Mouse (Mus musculus) limb, embryonic 10.5 days (tissue): ENCODE results near the gene Meltf. TPM values are rescaled to one million over a fixed set of nuclear protein-coding genes. Genes with fewer than 3 reads are reported as not detected.

ENCODE experiments used
- DNase-seq: peaks from one replicate; pipeline ENCODE4 v3.0.0-alpha.2; 2017; ENCODE audit warnings: low spot score
- H3K27ac ChIP-seq: fragments of 300-500 bp; sonication (generic); 2 replicates; pipeline ENCODE4 v1.5.1; 2016; ENCODE audit warnings: mild to moderate bottlenecking
- H3K27me3 ChIP-seq: fragments of 300-500 bp; sonication (generic); 2 replicates; pipeline ENCODE4 v1.6.1; 2016; ENCODE audit warnings: low read depth, mild to moderate bottlenecking; ENCODE audit not compliant: poor library complexity, severe bottlenecking
- H3K36me3 ChIP-seq: fragments of 300-500 bp; sonication (generic); 2 replicates; pipeline ENCODE4 v1.6.1; 2016; ENCODE audit warnings: mild to moderate bottlenecking, moderate library complexity
- H3K4me1 ChIP-seq: fragments of 300-500 bp; sonication (generic); 2 replicates; pipeline ENCODE4 v1.6.1; 2016
- H3K4me3 ChIP-seq: fragments of 300-500 bp; sonication (generic); 2 replicates; pipeline ENCODE4 v1.5.1; 2016; ENCODE audit warnings: mild to moderate bottlenecking, moderate library complexity
- H3K9me3 ChIP-seq: fragments of 300-500 bp; sonication (generic); replicated peaks from 2 replicates; pipeline ENCODE4 v1.6.1; 2016; ENCODE audit warnings: mild to moderate bottlenecking
- WGBS: fragments of 180-500 bp; shearing (Covaris S2); methylation state at CpG from one replicate; pipeline ENCODE4 v1.1.7; 2016; 5-methylcytosine and 5-hydroxymethylcytosine counted together
- polyA plus RNA-seq: library from polyadenylated mRNA; unstranded; fragments of >200 nt; fragmentation: Nextera tagmentation; extraction: Ambion mirVana; gene quantifications from 2 replicates; pipeline ENCODE4 v1.2.1, GENCODE M21; 2016

The Meltf gene
- 0.06 and 0.18 TPM in 2 replicates for polyA plus RNA-seq

GRCm38 (mm10) chr16:31878573-31879257 lies at the start of gene Meltf:
Gene Meltf (plus strand): TSS chr16:31878810.
- no peak within 1 kb of the TSS; the same call in 1 of the 2 replicates for H3K4me3 ChIP-seq
- 27% methylated on average over 21 of the region's 21 CpGs for WGBS
- H3K27me3 ChIP-seq: peaks cover 40% of the 10 kb centered on the region
- peak; percentile 87 for DNase-seq
- peak within 1 kb of the TSS; percentile 15; the same call in 1 of the 2 replicates for H3K27ac ChIP-seq
- H3K9me3 ChIP-seq: no peaks in the 10 kb centered on the region
- peaks cover 19% of the 10 kb centered on the region for H3K4me1 ChIP-seq
- H3K36me3 ChIP-seq: peaks cover 14% of the 10 kb centered on the region

GRCm38 (mm10) chr16:31830726-31831125 lies 47.9 kb upstream of the Meltf start:
- 97% methylated on average over 4 of the region's 4 CpGs for WGBS
- DNase-seq: no peak
- Histone ChIP-seq H3K27me3 (no peaks in the 10 kb centered on the region), H3K36me3 (peaks cover 35% of the 10 kb centered on the region), H3K27ac (no peak overlapping the region), H3K4me1 (no peaks in the 10 kb centered on the region), H3K4me3 (no peak overlapping the region), H3K9me3 (no peaks in the 10 kb centered on the region)

GRCm38 (mm10) chr16:31832630-31833422 lies 45.8 kb upstream of the Meltf start:
- no peak overlapping the region for H3K4me3 ChIP-seq
- no peaks in the 10 kb centered on the region for H3K4me1 ChIP-seq
- H3K27ac ChIP-seq: no peak overlapping the region
- 96% methylated on average over 10 of the region's 10 CpGs for WGBS
- no peak for DNase-seq
- no peaks in the 10 kb centered on the region for H3K9me3 ChIP-seq
- no peaks in the 10 kb centered on the region for H3K27me3 ChIP-seq
- peaks cover 45% of the 10 kb centered on the region for H3K36me3 ChIP-seq

GRCm38 (mm10) chr16:31834011-31834584 lies 44.5 kb upstream of the Meltf start:
- Histone ChIP-seq H3K27ac (no peak overlapping the region), H3K4me1 (no peaks in the 10 kb centered on the region), H3K9me3 (no peaks in the 10 kb centered on the region), H3K27me3 (no peaks in the 10 kb centered on the region), H3K4me3 (no peak overlapping the region), H3K36me3 (peaks cover 58% of the 10 kb centered on the region)
- DNase-seq: no peak
- WGBS: 79% methylated on average over 7 of the region's 7 CpGs

GRCm38 (mm10) chr16:31834662-31835318 lies 43.8 kb upstream of the Meltf start:
- H3K27ac ChIP-seq: no peak overlapping the region
- peaks cover 58% of the 10 kb centered on the region for H3K36me3 ChIP-seq
- 81% methylated on average over 2 of the region's 2 CpGs for WGBS
- no peaks in the 10 kb centered on the region for H3K9me3 ChIP-seq
- no peak for DNase-seq
- no peaks in the 10 kb centered on the region for H3K4me1 ChIP-seq
- H3K27me3 ChIP-seq: no peaks in the 10 kb centered on the region
- no peak overlapping the region for H3K4me3 ChIP-seq

GRCm38 (mm10) chr16:31837362-31837761 lies 41.2 kb upstream of the Meltf start:
- Histone ChIP-seq H3K4me1 (no peaks in the 10 kb centered on the region), H3K9me3 (no peaks in the 10 kb centered on the region), H3K27ac (no peak overlapping the region), H3K4me3 (no peak overlapping the region), H3K36me3 (peaks cover 68% of the 10 kb centered on the region), H3K27me3 (no peaks in the 10 kb centered on the region)
- DNase-seq: no peak
- WGBS: 94% methylated on average over 3 of the region's 3 CpGs

GRCm38 (mm10) chr16:31844246-31844645 lies 34.4 kb upstream of the Meltf start:
- H3K36me3 ChIP-seq: peaks cover 57% of the 10 kb centered on the region
- WGBS: 94% methylated on average over 3 of the region's 3 CpGs
- no peak for DNase-seq

GRCm38 (mm10) chr16:31846763-31847162 lies 31.8 kb upstream of the Meltf start:
- no peak for DNase-seq
- H3K27ac ChIP-seq: no peak overlapping the region
- H3K27me3 ChIP-seq: no peaks in the 10 kb centered on the region
- H3K9me3 ChIP-seq: no peaks in the 10 kb centered on the region
- WGBS: 87% methylated on average over 10 of the region's 10 CpGs
- H3K36me3 ChIP-seq: peaks cover 50% of the 10 kb centered on the region
- H3K4me3 ChIP-seq: no peak overlapping the region
- no peaks in the 10 kb centered on the region for H3K4me1 ChIP-seq

More at GRCm38 (mm10) chr16:31844246-31844645, 34.4 kb upstream of the Meltf start:
- Histone ChIP-seq H3K27ac (no peak overlapping the region), H3K9me3 (no peaks in the 10 kb centered on the region), H3K27me3 (no peaks in the 10 kb centered on the region), H3K4me1 (no peaks in the 10 kb centered on the region), H3K4me3 (no peak overlapping the region)

GRCm38 (mm10) chr16:31863920-31864319 lies 14.7 kb upstream of the Meltf start:
- no peak for DNase-seq
- Histone ChIP-seq H3K27me3 (no peaks in the 10 kb centered on the region), H3K36me3 (peaks cover 94% of the 10 kb centered on the region), H3K4me1 (no peaks in the 10 kb centered on the region), H3K27ac (no peak overlapping the region), H3K4me3 (no peak overlapping the region), H3K9me3 (peaks cover 2% of the 10 kb centered on the region; the same call in 1 of the 2 replicates)
- WGBS: 95% methylated on average over 5 of the region's 5 CpGs

- DNase-seq: no peak
- Histone ChIP-seq H3K4me1 (no peaks in the 10 kb centered on the region), H3K9me3 (peaks cover 2% of the 10 kb centered on the region; the same call in 1 of the 2 replicates), H3K36me3 (peaks cover 96% of the 10 kb centered on the region), H3K4me3 (no peak overlapping the region), H3K27me3 (no peaks in the 10 kb centered on the region), H3K27ac (no peak overlapping the region)
- 86% methylated on average over 3 of the region's 3 CpGs for WGBS
Observed at GRCm38 (mm10) chr16:31865242-31865641, 13.4 kb upstream of the Meltf start.

- 89% methylated on average over 3 of the region's 3 CpGs for WGBS
- Histone ChIP-seq H3K36me3 (peaks cover 95% of the 10 kb centered on the region), H3K27me3 (no peaks in the 10 kb centered on the region)
Observed at GRCm38 (mm10) chr16:31866911-31867310, 11.7 kb upstream of the Meltf start.

GRCm38 (mm10) chr16:31867736-31868135 lies 10.9 kb upstream of the Meltf start:
- no peak for DNase-seq
- Histone ChIP-seq H3K27ac (no peak overlapping the region), H3K36me3 (peaks cover 91% of the 10 kb centered on the region), H3K9me3 (no peaks in the 10 kb centered on the region), H3K4me3 (no peak overlapping the region), H3K4me1 (no peaks in the 10 kb centered on the region), H3K27me3 (no peaks in the 10 kb centered on the region)
- 89% methylated on average over 4 of the region's 4 CpGs for WGBS

More at GRCm38 (mm10) chr16:31866911-31867310, 11.7 kb upstream of the Meltf start:
- no peak for DNase-seq
- Histone ChIP-seq H3K4me3 (no peak overlapping the region), H3K27ac (no peak overlapping the region), H3K9me3 (no peaks in the 10 kb centered on the region), H3K4me1 (no peaks in the 10 kb centered on the region)
